Mouse (Mus musculus): Measurements from ENCODE around the gene Rras. TPM values are rescaled to one million over a fixed set of nuclear protein-coding genes. Genes with fewer than 3 reads are reported as not detected.
A peak's percentile ranks its signal among the peaks of the same experiment; 100 is the strongest.

Gene Rras
- total RNA-seq (2021), result 10 to 100 TPM; 22.5 to 30.6 TPM
- long read RNA-seq, experiment 1, transcript Rras-201 (6 exons, 995 nt), result major isoform, 38 of 43 reads
- long read RNA-seq, experiment 1, partial matches to known transcripts, result 1 of 43 reads
- long read RNA-seq, experiment 1, other reads (novel, unspliced or antisense), result 4 of 43 reads
- long read RNA-seq, experiment 2, transcript Rras-201 (6 exons, 995 nt), result major isoform, 59 of 61 reads
- long read RNA-seq, experiment 2, partial matches to known transcripts, result 0 of 61 reads
- long read RNA-seq, experiment 2, other reads (novel, unspliced or antisense), result 2 of 61 reads

GRCm38 (mm10) chr7:45017242-45018061, at the start of gene Rras:
TSS of gene Rras (plus strand) at chr7:45017961.
- DNase-seq, result peak; percentile 96

GRCm38 (mm10) chr7:44970231-44970691, 47.5 kb upstream of the Rras start:
- peak; percentile 92 for DNase-seq

GRCm38 (mm10) chr7:44971142-44971541, 46.6 kb upstream of the Rras start:
- DNase-seq, result no peak

- no peak for DNase-seq
These were observed 44.2 kb upstream of the Rras start for GRCm38 (mm10) chr7:44973415-44974130.

- DNase-seq, result peak; percentile 77
These were observed 43.2 kb upstream of the Rras start, which contains the start of gene Cpt1c for GRCm38 (mm10) chr7:44974383-44975116. TSS of gene Cpt1c (minus strand) at chr7:44974851.

- DNase-seq, result no peak
These were observed 42.7 kb upstream of the Rras start for GRCm38 (mm10) chr7:44975117-44975419.

GRCm38 (mm10) chr7:44978300-44978699, 39.5 kb upstream of the Rras start:
- DNase-seq, result no peak

GRCm38 (mm10) chr7:44981539-44981938, 36.2 kb upstream of the Rras start:
- no peak for DNase-seq

GRCm38 (mm10) chr7:44983085-44983484, 34.7 kb upstream of the Rras start:
- peak; percentile 77 for DNase-seq

GRCm38 (mm10) chr7:44983944-44984832, 33.6 kb upstream of the Rras start:
- DNase-seq, result peak; percentile 56

- DNase-seq, result no peak
These were observed 33.0 kb upstream of the Rras start for GRCm38 (mm10) chr7:44984833-44985164.

GRCm38 (mm10) chr7:44985595-44986191, 32.1 kb upstream of the Rras start:
- peak; percentile 73 for DNase-seq

- DNase-seq, result peak; percentile 99
These were observed 31.4 kb upstream of the Rras start, which contains the start of gene Prmt1 for GRCm38 (mm10) chr7:44986192-44986878. TSS of gene Prmt1 (minus strand) at chr7:44986568.

- DNase-seq, result no peak
These were observed 30.7 kb upstream of the Rras start for GRCm38 (mm10) chr7:44986879-44987718.

- no peak for DNase-seq
These were observed 21.1 kb upstream of the Rras start for GRCm38 (mm10) chr7:44996672-44997071.

- peak; percentile 93 for DNase-seq
These were observed 20.4 kb upstream of the Rras start, which contains the start of gene Irf3 for GRCm38 (mm10) chr7:44997231-44997939. TSS of gene Irf3 (plus strand) at chr7:44997648.

GRCm38 (mm10) chr7:44997940-44998428, 19.8 kb upstream of the Rras start:
- no peak for DNase-seq

- peak; percentile 54 for DNase-seq
These were observed 19.2 kb upstream of the Rras start, which contains the start of gene Bcl2l12 for GRCm38 (mm10) chr7:44998501-44998955. TSS of gene Bcl2l12 (minus strand) at chr7:44998712.

Data from gastrocnemius, postnatal 25 days (tissue).